Mouse (Mus musculus) forebrain, embryonic 10.5 days (tissue): ENCODE results near the gene Myh7. TPM values are rescaled to one million over a fixed set of nuclear protein-coding genes. Genes with fewer than 3 reads are reported as not detected.

Experiments used
- DNase-seq: peaks from one replicate; pipeline ENCODE4 v3.0.0-alpha.2; 2017; ENCODE audit warnings: low spot score; ENCODE audit errors: extremely low spot score
- H3K27ac ChIP-seq: fragments of 300-500 bp; sonication (generic); 2 replicates; pipeline ENCODE4 v1.5.1; 2016; ENCODE audit warnings: mild to moderate bottlenecking
- H3K27me3 ChIP-seq: fragments of 300-500 bp; sonication (generic); 2 replicates; pipeline ENCODE4 v1.6.1; 2016; ENCODE audit warnings: mild to moderate bottlenecking; ENCODE audit not compliant: poor library complexity, severe bottlenecking
- H3K36me3 ChIP-seq: fragments of 300-500 bp; sonication (generic); replicated peaks from 2 replicates; pipeline ENCODE4 v1.6.1; 2016; ENCODE audit warnings: mild to moderate bottlenecking, moderate library complexity
- H3K4me1 ChIP-seq: fragments of 300-500 bp; sonication (generic); 2 replicates; pipeline ENCODE4 v1.6.1; 2016
- H3K4me3 ChIP-seq: fragments of 300-500 bp; sonication (generic); 2 replicates; pipeline ENCODE4 v1.5.1; 2016; ENCODE audit warnings: mild to moderate bottlenecking, moderate library complexity
- H3K9me3 ChIP-seq: fragments of 300-500 bp; sonication (generic); 2 replicates; pipeline ENCODE4 v1.6.1; 2016; ENCODE audit warnings: mild to moderate bottlenecking, moderate library complexity
- WGBS: fragments of 180-500 bp; shearing (Covaris S2); methylation state at CpG from one replicate; pipeline ENCODE4 v1.1.7; 2016; 5-methylcytosine and 5-hydroxymethylcytosine counted together
- polyA plus RNA-seq: library from polyadenylated mRNA; unstranded; fragments of >200 nt; fragmentation: Nextera tagmentation; extraction: Ambion mirVana; gene quantifications from 2 replicates; pipeline ENCODE4 v1.2.1, GENCODE M21; 2016

Myh7 gene
- polyA plus RNA-seq, 1 experiment from 2014 or later: 0.72 TPM

DNA sequence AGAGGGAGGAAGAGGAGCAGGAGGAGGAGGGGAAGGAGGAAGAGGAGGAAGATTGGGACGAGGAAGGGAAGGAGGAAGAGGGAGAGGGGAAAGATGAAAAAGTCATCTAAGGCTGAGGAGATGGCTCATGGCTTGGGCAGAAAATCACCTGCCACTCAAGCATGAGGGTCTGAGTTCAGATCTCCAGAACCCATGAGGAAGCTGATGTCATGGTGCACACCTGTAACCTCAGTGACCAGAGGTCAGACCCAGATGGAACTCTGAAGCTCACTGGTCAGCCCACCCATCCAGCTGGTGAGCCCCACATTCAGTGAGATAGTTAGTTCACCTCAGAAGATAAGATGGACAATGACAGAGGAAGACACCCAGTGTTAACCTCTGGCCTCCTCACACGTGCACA, 49.5 kb downstream of the Myh7 start:
- Histone ChIP-seq H3K27ac (no peak overlapping the region), H3K36me3 (no peaks in the 10 kb centered on the region), H3K27me3 (no peaks in the 10 kb centered on the region; the same call in 1 of the 2 replicates), H3K4me1 (no peaks in the 10 kb centered on the region), H3K9me3 (no peaks in the 10 kb centered on the region), H3K4me3 (no peak overlapping the region)
- 73% methylated on average over 2 of the region's 2 CpGs for WGBS
- DNase-seq: no peak

DNA sequence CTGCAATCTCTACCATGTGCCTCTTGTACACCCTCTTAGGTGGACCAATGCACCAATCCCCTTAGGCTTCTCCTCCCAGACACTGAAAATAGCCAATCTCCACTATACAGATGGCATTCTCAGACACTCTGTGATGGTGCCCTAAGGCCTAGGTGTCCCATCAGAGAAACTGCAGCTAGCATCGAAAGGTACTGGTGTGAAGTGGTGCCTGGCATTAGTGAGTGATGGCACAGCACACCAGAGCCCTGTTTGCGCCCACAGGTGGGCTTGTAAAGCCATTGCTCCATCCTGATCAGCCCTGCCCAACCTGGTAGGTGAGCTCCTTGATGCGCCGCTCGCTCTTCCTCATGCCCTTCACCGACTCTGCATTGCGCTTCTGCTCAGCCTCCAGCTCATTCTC, 50.5 kb downstream of the Myh7 start:
- DNase-seq: no peak
- H3K4me3 ChIP-seq: no peak overlapping the region
- H3K36me3 ChIP-seq: no peaks in the 10 kb centered on the region
- H3K9me3 ChIP-seq: no peaks in the 10 kb centered on the region
- H3K4me1 ChIP-seq: 0 out of 2 replicates have a peak, but pooled peaks cover 5% of the 10 kb centered on the region
- H3K27me3 ChIP-seq: no peaks in the 10 kb centered on the region
- H3K27ac ChIP-seq: no peak overlapping the region
- WGBS: 92% methylated on average over 7 of the region's 7 CpGs

- Histone ChIP-seq H3K27ac (no peak overlapping the region), H3K9me3 (no peaks in the 10 kb centered on the region), H3K4me1 (0 out of 2 replicates have a peak, but pooled peaks cover 5% of the 10 kb centered on the region), H3K27me3 (no peaks in the 10 kb centered on the region), H3K4me3 (no peak overlapping the region), H3K36me3 (no peaks in the 10 kb centered on the region)
- 83% methylated on average over 8 of the region's 8 CpGs for WGBS
- DNase-seq: no peak
Observed at GRCm38 (mm10) chr14:54942479-54942878, 51.9 kb downstream of the Myh7 start.

GRCm38 (mm10) chr14:54941024-54941978, 53.1 kb downstream of the Myh7 start:
- H3K36me3 ChIP-seq: no peaks in the 10 kb centered on the region
- no peak for DNase-seq
- H3K4me3 ChIP-seq: no peak overlapping the region
- no peaks in the 10 kb centered on the region for H3K27me3 ChIP-seq
- H3K4me1 ChIP-seq: peaks cover 10% of the 10 kb centered on the region
- H3K9me3 ChIP-seq: no peaks in the 10 kb centered on the region
- 75% methylated on average over 13 of the region's 13 CpGs for WGBS
- H3K27ac ChIP-seq: no peak overlapping the region

GRCm38 (mm10) chr14:54940176-54940530, 54.3 kb downstream of the Myh7 start:
- H3K9me3 ChIP-seq: no peaks in the 10 kb centered on the region
- no peaks in the 10 kb centered on the region for H3K27me3 ChIP-seq
- no peak overlapping the region for H3K4me3 ChIP-seq
- no peaks in the 10 kb centered on the region for H3K36me3 ChIP-seq
- DNase-seq: no peak
- 96% methylated on average over 3 of the region's 3 CpGs for WGBS
- H3K27ac ChIP-seq: no peak overlapping the region
- H3K4me1 ChIP-seq: peaks cover 16% of the 10 kb centered on the region

DNA sequence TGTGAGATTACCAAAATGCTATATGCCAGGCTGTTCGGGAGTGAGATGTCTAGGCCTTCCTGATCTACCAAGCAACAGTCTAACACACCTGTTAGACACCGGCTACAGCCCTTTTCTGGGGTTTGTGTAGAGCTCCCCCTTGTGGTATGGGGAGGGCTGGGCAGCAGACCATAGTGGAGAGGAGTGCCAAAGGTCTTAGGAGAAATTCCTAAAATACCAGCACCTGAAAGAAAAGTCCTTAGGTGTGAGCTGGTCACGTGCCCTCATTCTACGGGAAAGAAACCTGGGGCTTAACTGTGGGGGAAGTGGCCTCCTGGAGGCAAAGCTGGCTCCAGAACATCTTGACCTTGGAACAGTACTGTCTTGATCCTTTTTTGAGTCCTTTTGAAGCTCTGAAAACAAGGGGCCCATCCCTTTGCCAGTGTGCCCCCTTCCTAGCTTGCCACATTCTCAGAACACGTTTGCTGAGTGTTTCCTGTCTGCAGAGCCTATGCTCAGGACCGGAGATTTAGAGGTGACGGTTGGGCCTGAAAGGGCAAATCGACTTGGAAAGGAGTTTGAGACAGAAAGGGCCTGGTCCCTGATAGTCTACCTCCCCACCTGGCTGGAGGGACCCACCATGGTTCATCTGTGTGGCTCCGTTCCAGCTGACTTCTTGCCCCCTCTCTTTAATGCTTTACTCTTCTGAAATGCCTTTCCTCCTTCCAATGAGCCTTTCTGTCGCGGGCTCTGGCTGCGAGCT, 54.8 kb downstream of the Myh7 start:
- H3K36me3 ChIP-seq: no peaks in the 10 kb centered on the region
- peak; percentile 66 for DNase-seq
- no peak overlapping the region for H3K4me3 ChIP-seq
- 56% methylated on average over 12 of the region's 12 CpGs for WGBS
- no peak overlapping the region for H3K27ac ChIP-seq
- no peaks in the 10 kb centered on the region for H3K27me3 ChIP-seq
- no peaks in the 10 kb centered on the region for H3K9me3 ChIP-seq
- H3K4me1 ChIP-seq: peaks cover 16% of the 10 kb centered on the region

DNA sequence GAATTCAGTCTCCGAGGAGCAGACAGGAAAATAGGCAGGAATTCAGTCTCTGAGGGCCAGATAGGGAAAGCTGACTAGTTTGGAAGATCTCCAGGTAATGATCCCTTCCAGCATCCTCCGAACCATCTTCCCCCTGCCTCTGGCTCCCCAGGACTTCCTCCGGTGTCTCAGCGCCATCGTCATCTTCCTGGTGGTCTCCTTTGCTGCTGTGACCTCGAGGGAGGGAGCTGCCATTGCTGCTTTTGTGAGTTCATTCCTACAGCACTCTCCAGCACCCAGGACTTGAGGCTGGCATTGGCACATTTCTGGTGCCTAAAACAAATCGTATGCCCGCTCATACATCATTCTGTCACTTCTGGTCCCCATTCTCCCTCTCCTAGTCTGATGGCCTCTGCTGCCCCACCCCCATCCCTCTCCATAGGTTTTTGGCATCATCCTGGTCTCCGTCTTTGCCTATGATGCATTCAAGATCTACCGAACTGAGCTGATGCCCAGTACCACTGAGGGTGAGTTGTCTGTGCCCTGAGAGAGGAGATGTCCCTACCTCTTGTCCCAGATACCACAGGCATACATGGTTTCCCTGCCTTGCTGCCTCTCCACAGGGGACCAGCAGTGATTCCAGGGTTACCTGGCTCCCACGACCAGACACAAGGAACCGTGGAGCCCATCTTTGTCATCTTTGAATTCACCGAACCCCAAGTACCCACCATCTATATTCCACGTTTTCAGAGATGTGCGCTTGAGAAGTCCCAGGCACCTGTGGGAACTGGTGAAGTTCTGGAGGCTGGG, 55.8 kb downstream of the Myh7 start:
- H3K9me3 ChIP-seq: no peaks in the 10 kb centered on the region
- no peaks in the 10 kb centered on the region for H3K36me3 ChIP-seq
- WGBS: 80% methylated on average over 15 of the region's 15 CpGs
- peaks cover 16% of the 10 kb centered on the region for H3K4me1 ChIP-seq
- H3K27ac ChIP-seq: 0 out of 2 replicates have a peak overlapping the region, but pooled peaks have one; percentile 25
- H3K4me3 ChIP-seq: no peak overlapping the region
- no peaks in the 10 kb centered on the region for H3K27me3 ChIP-seq
- no peak for DNase-seq

- Histone ChIP-seq H3K4me3 (no peak overlapping the region), H3K36me3 (no peaks in the 10 kb centered on the region), H3K4me1 (peaks cover 26% of the 10 kb centered on the region), H3K27ac (0 out of 2 replicates have a peak overlapping the region, but pooled peaks have one; percentile 25), H3K9me3 (no peaks in the 10 kb centered on the region), H3K27me3 (no peaks in the 10 kb centered on the region)
- DNase-seq: no peak
- 93% methylated on average over 16 of the region's 16 CpGs for WGBS
Observed at GRCm38 (mm10) chr14:54937361-54938182, 56.9 kb downstream of the Myh7 start.

GRCm38 (mm10) chr14:54936831-54937160, 57.6 kb downstream of the Myh7 start:
- Histone ChIP-seq H3K36me3 (no peaks in the 10 kb centered on the region), H3K4me3 (no peak overlapping the region), H3K9me3 (no peaks in the 10 kb centered on the region), H3K27ac (peak overlapping the region; percentile 80), H3K4me1 (peaks cover 31% of the 10 kb centered on the region), H3K27me3 (no peaks in the 10 kb centered on the region)
- 57% methylated on average over 6 of the region's 6 CpGs for WGBS
- no peak for DNase-seq

- DNase-seq: no peak
- Histone ChIP-seq H3K27me3 (no peaks in the 10 kb centered on the region), H3K36me3 (no peaks in the 10 kb centered on the region), H3K4me1 (peaks cover 37% of the 10 kb centered on the region), H3K4me3 (no peak within 1 kb of the TSS), H3K9me3 (no peaks in the 10 kb centered on the region), H3K27ac (peak within 1 kb of the TSS; percentile 80)
- 42% methylated on average over 8 of the region's 8 CpGs for WGBS
Observed at GRCm38 (mm10) chr14:54935904-54936830, 58.3 kb downstream of the Myh7 start, which contains the start of gene Cmtm5. Gene Cmtm5, plus strand, starts transcription at chr14:54936261.

DNA sequence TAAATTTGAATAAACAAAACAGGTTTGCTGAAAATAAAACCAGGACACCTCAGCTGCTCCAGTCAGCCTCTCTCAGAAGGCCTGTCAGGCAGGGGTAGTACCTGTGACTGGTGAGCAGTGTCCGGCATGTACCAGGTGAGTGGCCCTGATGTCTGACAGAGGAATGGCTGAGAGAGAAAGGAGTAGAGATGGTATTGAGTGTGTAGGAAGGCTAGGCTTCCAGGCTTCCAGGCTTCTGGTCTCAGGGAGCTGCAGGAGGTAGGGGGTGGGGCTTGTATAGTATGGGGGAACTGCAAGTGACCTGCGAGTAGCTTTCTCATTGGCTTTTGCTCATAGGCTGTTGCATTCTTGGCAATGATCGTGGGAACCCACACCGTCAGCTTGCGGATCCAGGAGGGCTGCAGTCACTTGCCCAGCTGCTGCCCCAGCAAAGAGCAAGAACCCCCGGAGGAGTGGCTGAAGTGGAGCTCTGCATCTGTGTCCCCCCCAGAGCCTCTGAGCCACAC, 61.7 kb downstream of the Myh7 start, which contains the start of gene Il25:
Gene Il25 (plus strand): TSS at position 51 of the 506 bp plus-strand sequence.
- Histone ChIP-seq H3K27ac (peak within 1 kb of the TSS; percentile 53; the same call in 1 of the 2 replicates), H3K27me3 (peaks cover 12% of the 10 kb centered on the region), H3K4me1 (peaks cover 53% of the 10 kb centered on the region), H3K9me3 (no peaks in the 10 kb centered on the region), H3K36me3 (no peaks in the 10 kb centered on the region), H3K4me3 (no peak within 1 kb of the TSS)
- 46% methylated on average over 6 of the region's 6 CpGs for WGBS
- no peak for DNase-seq
